Mouse (Mus musculus) heart, adult 18-20 months (tissue): Measurements from ENCODE around the gene Nme7. TPM values are rescaled to one million over a fixed set of nuclear protein-coding genes. Genes with fewer than 3 reads are reported as not detected.

Source experiments
- DNase-seq, 2 experiments: peaks; one replicate each; pipeline ENCODE4 v3.0.0; 2021 to 2022; ENCODE audit warnings: mixed read lengths in 1 of 2
- total RNA-seq, 2 experiments: library from RNA; stranded (reverse); gene quantifications; 2 replicates each; pipeline ENCODE4 v1.2.3; 2021

Nme7 gene
- total RNA-seq, 2 experiments from 2014 or later, result 3.1 to 3.8 TPM

DNA sequence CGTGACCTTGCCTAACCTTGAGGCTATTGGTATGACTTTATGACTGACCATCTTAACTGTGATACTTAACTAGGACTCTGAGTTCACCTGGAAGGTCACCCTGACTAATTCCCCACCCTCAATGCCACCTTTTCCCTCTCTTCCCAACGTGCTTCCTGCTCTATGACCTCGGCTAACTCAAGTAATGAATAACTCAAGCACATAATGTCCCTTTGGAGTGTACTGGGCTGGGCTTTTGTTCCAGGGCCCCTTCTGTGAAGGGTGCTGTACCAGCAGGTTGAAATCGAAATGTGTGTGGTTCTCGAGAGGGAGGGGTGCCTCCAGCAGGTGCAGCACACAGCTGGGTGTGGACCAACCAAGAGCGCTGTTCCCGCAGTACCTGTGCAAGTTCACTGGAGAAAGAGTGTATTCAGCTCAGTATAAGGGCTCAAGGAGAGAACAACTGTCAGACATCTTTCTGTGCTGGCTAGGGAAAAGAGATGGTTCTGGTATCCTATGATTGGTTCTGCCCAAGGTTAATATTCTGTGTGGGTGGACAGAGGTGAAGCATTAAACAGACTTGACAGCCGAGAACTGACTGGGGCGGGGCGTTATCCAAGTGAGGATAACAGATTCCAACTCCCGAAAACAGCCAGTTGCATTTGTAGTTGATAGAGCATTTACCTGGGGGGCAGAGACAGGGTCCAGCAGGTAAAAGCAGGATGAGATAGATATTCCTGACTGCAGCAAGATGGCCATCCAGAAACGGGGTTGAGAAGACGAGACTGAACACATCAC, 157.2 kb downstream of the Nme7 start:
- DNase-seq, result no peak

DNA sequence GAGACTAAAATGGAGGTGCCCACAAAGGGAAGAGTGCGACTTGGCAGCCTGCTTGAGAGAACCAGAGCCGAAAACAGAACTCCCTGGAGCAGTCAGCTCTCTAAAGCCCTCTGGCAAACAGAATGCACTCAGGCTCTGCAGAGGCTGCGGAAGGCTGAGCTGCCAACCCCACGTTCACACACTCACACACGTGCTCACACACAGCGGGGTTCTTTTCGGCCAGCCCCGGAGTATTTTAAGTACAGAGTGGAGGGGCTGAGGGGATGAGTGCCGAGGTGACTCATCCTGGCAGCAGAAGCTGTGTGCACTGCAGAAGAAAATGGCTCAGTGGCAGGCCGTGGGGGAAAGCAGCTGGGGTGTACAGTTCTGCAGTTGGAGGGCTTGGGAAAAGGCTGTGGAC, 157.8 kb downstream of the Nme7 start:
- peak; percentile 73 to 86 for DNase-seq

DNA sequence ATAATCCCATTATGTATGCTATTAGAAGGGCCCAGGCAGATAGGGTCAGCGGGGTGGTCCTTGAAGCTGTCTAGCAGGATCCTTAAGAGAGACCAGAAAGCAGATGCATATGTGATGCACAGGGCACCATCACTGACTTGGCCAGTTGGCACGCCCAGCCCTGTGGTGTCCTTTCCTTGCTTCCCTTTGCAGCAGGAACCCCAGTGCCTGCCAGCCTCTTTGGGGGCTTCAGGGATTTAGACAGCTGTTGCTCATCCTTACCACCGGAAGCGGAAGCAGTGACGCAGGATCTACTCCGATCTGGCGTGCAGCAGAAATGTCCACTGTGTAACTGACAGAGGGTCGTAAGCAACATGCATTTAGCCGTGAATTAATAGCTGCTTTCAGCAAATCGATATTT, 163.5 kb downstream of the Nme7 start:
- DNase-seq, result no peak

GRCm38 (mm10) chr1:164468329-164468728, 164.4 kb downstream of the Nme7 start:
- DNase-seq, result no peak

DNA sequence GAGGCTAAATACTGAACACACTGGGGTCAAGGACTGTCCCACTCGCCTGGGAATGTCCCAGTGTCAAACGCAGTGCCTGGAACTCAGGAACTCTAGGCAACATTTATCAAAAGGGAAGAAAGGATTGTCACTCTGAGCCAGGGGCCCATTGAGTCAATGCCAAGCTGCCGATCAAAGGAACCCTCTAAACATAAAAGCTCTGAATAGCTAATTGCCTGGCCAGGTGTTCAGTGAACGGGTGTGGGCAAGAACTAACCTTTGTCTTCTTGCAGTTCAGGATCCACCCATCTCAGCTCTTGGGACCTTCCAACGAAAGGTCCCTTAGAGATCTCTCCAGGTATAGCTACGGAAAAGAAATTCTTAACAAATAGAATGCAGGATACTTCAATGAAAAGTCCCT, 167.1 kb downstream of the Nme7 start:
- no peak for DNase-seq

GRCm38 (mm10) chr1:164471632-164472031, 167.7 kb downstream of the Nme7 start:
- DNase-seq, result no peak

- DNase-seq, result no peak
These were observed 169.5 kb downstream of the Nme7 start for GRCm38 (mm10) chr1:164473398-164473797.

- no peak for DNase-seq
These were observed 170.4 kb downstream of the Nme7 start for GRCm38 (mm10) chr1:164474310-164474709.

GRCm38 (mm10) chr1:164474778-164475511, 171.0 kb downstream of the Nme7 start:
- DNase-seq, result no peak

- no peak for DNase-seq
These were observed 172.0 kb downstream of the Nme7 start for GRCm38 (mm10) chr1:164475895-164476294.

- DNase-seq, result no peak
These were observed 177.1 kb downstream of the Nme7 start for GRCm38 (mm10) chr1:164480755-164481644.

GRCm38 (mm10) chr1:164481645-164482354, 177.9 kb downstream of the Nme7 start:
- no peak for DNase-seq

- no peak for DNase-seq
These were observed 178.9 kb downstream of the Nme7 start for GRCm38 (mm10) chr1:164482833-164483232.

DNA sequence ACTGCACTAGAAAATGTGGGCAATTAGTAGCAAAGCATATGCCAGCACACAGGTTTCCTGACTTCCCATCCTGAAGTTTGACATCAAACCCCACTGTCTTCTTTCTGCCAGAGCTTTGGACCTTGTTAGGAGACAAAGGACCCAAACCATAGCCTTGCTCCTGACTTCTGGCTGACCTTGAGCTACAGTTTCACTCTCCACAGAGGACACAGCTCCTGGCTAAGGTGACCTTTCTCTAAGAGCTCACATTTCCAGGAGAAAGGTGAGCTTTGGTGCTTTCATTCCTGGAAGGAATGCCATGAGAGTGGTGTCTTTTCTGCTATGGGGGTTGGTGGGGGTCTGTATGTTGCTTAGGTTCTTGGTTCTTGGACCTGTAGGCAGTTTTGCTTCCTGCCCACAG, 179.8 kb downstream of the Nme7 start:
- no peak for DNase-seq

Other genes with a start within 250 kb of the Nme7 start
- 1 to 10 TPM in 1 of 2 experiments, under 1 TPM in 1; 0.65 to 9.8 TPM for gene Sell, start 242.1 kb upstream of the Nme7 start, total RNA-seq
- gene Selp, start 188.9 kb upstream of the Nme7 start, total RNA-seq, result 1 to 10 TPM; 1.6 to 1.8 TPM
- gene F5, start 152.3 kb upstream of the Nme7 start, total RNA-seq, result 1 to 10 TPM; 1.4 to 1.9 TPM
- 1 to 10 TPM; 4.9 to 5.7 TPM for gene Slc19a2, start 55.1 kb upstream of the Nme7 start, total RNA-seq
- gene Ccdc181, start 28.5 kb upstream of the Nme7 start, total RNA-seq, result 1 to 10 TPM; 8.1 to 9.8 TPM
- gene Blzf1, start 3.4 kb downstream of the Nme7 start, total RNA-seq, result 10 to 100 TPM; 21.6 to 23.6 TPM
- gene Atp1b1, start 154.2 kb downstream of the Nme7 start, total RNA-seq, result 100 to 1,000 TPM; 312 to 314 TPM